Mouse (Mus musculus): ENCODE measurements around the gene Ugt1a6b.

Gene Ugt1a6b

GRCm38 (mm10) chr1:88199996-88200395, 96.9 kb downstream of the Ugt1a6b start:
- CTCF ChIA-PET: no interaction called here

DNA sequence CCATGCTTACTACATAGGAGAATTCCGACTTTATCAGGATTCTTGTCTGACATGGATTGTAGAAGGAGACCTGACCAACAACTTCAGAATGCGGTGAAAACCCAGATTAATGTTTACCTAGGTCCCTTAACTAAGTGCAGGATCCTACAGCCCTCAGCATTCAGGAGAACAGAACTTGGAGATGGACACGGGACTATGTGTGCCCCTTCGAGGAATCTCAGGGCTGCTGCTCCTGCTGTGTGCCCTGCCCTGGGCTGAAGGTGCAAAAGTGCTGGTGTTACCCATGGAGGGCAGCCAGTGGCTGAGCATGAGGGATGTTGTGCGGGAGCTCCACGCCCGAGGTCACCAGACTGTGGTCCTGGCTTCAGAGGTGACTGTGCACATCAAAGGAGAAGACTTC, 97.4 kb downstream of the Ugt1a6b start, which contains the start of gene Ugt1a2:
Ugt1a2 (plus strand) TSS at position 146 of the 400 bp plus-strand sequence.
- CTCF ChIA-PET: no interaction called here

- CTCF ChIA-PET: no interaction called here
These were observed 102.4 kb downstream of the Ugt1a6b start, which contains the start of gene Dnajb3 for GRCm38 (mm10) chr1:88205294-88205922. Gene Dnajb3, minus strand, starts transcription at chr1:88205782.

GRCm38 (mm10) chr1:88206843-88207479, 103.9 kb downstream of the Ugt1a6b start:
- CTCF ChIA-PET: no interaction called here

- CTCF ChIA-PET: no interaction called here
These were observed 108.8 kb downstream of the Ugt1a6b start, which contains the start of gene Ugt1a1 for GRCm38 (mm10) chr1:88211812-88212211. Gene Ugt1a1, plus strand, starts transcription at chr1:88211959.

DNA sequence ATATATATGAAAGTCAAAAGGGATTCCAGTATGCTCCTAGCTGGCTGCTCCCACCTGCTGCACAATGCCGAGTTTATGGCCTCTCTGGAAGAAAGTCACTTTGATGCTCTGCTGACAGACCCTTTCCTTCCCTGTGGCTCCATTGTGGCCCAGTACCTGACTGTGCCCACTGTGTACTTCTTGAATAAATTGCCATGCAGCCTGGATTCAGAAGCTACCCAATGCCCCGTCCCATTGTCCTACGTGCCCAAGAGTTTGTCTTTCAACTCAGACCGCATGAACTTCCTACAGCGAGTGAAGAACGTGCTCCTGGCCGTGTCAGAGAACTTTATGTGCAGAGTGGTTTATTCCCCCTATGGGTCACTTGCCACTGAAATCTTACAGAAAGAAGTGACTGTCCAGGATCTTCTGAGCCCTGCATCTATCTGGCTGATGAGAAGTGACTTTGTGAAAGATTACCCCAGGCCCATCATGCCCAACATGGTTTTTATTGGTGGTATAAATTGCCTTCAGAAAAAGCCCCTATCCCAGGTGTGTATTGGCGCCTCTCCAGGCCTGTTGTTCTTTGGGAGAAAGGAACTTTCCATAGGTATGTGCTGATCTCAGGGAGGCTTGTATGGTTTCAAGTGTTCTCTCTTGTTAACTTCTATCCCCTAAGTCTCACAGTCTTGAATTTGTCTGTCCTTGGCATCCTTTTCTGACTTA, 109.4 kb downstream of the Ugt1a6b start:
- CTCF ChIA-PET: no interaction called here

GRCm38 (mm10) chr1:88213061-88213460, 110.0 kb downstream of the Ugt1a6b start:
- CTCF ChIA-PET: no interaction called here

DNA sequence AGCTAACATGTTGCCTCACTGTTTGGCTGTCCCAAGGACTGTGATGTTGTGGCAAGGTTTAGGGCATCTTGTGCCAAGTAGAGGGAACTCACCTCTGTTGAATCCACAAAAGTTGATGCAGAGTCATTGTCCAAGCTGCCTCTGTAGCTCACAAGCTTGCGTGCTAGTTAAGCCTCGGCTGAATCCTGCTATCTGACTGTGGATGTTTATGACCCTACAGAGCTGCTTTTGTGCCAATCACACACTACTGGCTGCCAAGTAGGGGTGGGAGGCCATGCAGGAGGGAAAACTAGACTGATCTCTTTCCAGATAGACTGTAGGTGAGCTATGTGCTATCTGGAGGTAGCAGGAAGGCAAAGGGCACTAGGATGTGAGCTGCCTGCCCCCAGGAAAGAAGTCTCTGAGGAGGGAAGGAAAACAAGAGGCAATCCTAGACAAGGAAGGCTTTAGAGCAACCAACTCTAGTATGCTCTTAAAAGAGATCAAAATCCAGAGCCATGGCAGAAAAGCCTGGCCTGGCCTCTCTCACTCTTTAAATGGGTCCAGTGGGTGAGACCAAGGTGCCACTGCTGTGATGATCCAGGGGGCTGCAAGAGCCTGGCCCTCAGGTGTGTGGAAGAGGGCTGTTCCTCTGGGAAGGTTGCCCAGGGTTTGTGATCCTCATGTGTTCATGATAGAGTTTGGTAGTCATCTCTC, 110.9 kb downstream of the Ugt1a6b start:
- CTCF ChIA-PET: no interaction called here

GRCm38 (mm10) chr1:88214462-88214952, 111.5 kb downstream of the Ugt1a6b start:
- CTCF ChIA-PET: no interaction called here

- CTCF ChIA-PET: no interaction called here
These were observed 112.7 kb downstream of the Ugt1a6b start for GRCm38 (mm10) chr1:88215466-88216380.

GRCm38 (mm10) chr1:88216551-88216950, 113.5 kb downstream of the Ugt1a6b start:
- CTCF ChIA-PET: no interaction called here

GRCm38 (mm10) chr1:88217144-88217543, 114.1 kb downstream of the Ugt1a6b start:
- CTCF ChIA-PET: no interaction called here

GRCm38 (mm10) chr1:88217576-88217975, 114.5 kb downstream of the Ugt1a6b start:
- CTCF ChIA-PET: no interaction called here

DNA sequence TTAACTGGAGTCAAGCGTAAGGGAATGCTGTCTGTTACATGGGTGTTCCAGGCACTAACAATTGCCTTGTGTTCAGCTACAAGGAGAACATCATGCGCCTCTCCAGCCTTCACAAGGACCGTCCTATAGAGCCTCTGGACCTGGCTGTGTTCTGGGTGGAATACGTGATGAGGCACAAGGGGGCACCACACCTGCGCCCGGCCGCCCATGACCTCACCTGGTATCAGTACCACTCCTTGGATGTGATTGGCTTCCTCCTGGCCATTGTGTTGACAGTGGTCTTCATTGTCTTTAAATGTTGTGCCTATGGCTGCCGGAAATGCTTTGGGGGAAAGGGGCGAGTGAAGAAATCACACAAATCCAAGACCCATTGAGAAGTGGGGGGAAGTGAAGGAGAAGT, 115.0 kb downstream of the Ugt1a6b start:
- CTCF ChIA-PET: no interaction called here

GRCm38 (mm10) chr1:88218591-88218990, 115.5 kb downstream of the Ugt1a6b start:
- CTCF ChIA-PET: no interaction called here

GRCm38 (mm10) chr1:88219054-88219453, 116.0 kb downstream of the Ugt1a6b start:
- CTCF ChIA-PET: no interaction called here

DNA sequence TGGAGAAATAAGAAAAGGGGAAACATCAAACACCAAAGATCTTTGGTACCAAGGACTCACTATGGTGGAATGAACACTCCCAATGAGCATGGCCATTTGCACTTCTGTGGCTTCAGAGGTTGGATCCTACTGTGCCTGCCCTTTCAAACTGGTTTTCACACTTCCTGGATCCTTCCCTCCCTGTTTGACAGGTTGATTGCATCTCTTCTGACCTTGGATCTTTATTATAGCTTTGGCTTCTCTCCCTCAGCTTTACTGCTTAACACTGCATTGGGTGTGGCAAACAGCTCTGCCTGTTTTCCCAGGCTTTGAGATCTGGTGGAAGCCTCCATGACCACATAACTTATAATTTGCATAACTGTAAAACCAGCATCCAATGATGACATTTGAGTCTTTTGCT, 117.3 kb downstream of the Ugt1a6b start:
- CTCF ChIA-PET: no interaction called here

DNA sequence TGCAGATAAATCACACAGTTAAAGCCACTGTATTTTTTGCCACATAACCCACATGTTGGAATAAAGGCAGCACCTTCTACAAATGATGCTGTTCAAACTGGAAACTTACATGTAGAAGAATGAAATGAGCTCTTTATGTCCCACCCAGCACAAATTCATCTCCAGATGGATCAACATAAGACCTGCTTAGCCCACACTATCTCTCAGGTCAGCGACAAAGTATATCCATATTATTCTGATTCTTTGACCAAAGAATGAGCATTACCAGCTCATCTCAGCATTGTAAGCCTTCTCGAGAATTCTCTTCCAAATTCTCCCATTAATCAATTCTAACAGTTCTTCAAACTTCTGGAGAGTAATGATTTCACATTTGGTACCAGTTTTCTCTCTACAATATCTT, 119.2 kb downstream of the Ugt1a6b start:
- CTCF ChIA-PET: no interaction called here

DNA sequence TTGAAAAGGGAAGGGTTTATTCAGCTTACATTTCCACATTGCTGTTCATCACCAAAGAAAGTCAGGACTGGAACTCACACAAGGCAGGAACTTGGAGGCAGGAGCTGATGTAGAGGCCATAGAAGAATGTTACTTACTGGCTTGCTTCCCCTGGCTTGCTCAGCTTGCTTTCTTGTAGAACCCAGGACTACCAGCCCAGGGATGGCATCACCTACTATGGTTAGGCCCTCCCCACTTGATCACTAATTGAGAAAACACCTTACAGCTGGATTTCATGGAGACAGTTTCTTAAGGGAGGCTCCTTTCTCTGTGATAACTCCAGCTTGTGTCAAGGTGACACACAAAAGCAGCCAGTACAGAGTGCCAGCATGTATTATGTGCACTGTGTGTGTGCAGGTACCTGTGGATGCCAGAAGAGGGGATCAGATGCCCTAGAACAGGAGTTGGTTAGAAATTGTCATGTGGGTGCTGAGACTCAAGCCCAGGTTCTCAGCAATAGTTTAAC, 120.0 kb downstream of the Ugt1a6b start:
- CTCF ChIA-PET: interaction anchor here (0.6 kb wide), 3 partner anchors 53 to 933 kb away, joined by 4 to 7 read pairs (median 4); no protein-coding TSS in a partner anchor

DNA sequence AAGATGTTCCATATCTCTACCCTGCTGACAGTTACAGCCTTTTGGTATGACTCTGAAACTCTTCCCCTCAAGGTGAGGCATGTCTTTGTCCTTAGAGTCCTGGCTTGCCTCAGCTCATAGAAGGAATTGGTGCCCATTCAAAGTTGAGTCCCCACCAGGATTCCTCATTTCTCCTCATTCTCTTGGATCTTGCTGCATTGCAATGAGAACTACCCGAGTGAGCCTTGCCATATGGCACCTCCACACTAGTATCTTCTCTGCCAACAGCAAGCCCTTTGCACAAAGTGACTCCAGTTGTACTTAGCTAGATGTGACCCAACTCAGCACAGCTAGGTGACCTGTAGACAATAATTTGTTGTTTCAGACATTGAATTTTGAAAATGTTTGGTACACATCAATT, 120.5 kb downstream of the Ugt1a6b start:
- CTCF ChIA-PET: no interaction called here

Data from spleen, embryonic (tissue).